Mouse (Mus musculus): ENCODE data around the gene Anp32b. TPM values are rescaled to one million over a fixed set of nuclear protein-coding genes. Genes with fewer than 3 reads are reported as not detected.

The Anp32b gene
- total RNA-seq, 2 experiments from 2014 or later = 44.9 to 46.4 TPM

DNA sequence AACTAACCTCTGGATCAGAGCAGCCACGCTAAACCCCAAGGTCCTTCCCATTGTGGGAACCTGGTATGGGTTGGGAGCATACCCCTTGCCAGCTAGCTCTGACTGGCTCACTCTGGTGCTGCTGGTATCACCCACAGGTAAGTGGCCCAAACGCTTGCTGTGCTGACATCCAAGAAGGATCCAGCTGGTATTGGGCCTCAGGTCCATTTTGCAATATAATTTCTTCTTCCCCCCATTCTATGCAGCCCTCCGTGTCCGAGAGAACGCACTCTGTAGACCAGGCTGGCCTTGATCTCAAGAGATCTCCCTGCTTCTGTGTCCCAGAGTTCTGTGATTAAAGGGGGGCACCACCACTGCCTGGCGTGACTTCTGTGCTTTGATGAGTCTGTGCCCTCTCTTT lies 42.4 kb downstream of the Anp32b start:
- H3K27ac ChIP-seq = no peak overlapping the region
- TF ChIP-seq CTCF (IDR thresholded peaks at IDR 0.05) = no peak
- no peak overlapping the region for H3K4me3 ChIP-seq
- intact Hi-C loops (cut with DNase I) = no loop called here
- no peak for DNase-seq (ENCODE audit: extremely low spot score in 1 of 2, low spot score in 2 of 2)

DNA sequence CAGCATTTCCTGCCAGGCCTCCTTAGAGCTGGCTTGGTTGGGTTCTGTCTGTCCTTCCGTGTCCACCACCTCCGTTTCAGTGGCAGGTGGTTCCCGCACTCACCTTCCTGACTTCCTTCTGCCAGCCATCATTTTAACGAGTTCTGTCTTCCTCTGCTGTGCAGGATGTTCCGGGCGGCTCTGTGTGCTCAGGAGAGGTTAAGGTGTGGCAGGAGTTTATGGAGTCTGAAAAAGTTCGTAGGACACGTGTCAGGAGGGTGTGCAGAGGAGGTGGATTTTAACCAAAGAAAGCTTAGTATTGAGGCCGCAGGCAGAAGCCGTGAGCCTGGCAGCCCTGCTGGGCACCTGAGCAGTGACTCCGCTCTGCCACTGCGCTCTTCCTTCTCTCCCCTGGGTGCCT lies 44.8 kb downstream of the Anp32b start:
- intact Hi-C loops (cut with DNase I) = loop anchor here (5.0 kb wide), 1 partner anchor 557 kb away; no protein-coding TSS in a partner anchor
- Histone ChIP-seq H3K4me3 (no peak overlapping the region), H3K27ac (no peak overlapping the region)
- DNase-seq (ENCODE audit: extremely low spot score in 1 of 2, low spot score in 2 of 2) = no peak
- TF ChIP-seq CTCF (IDR thresholded peaks at IDR 0.05) = no peak

DNA sequence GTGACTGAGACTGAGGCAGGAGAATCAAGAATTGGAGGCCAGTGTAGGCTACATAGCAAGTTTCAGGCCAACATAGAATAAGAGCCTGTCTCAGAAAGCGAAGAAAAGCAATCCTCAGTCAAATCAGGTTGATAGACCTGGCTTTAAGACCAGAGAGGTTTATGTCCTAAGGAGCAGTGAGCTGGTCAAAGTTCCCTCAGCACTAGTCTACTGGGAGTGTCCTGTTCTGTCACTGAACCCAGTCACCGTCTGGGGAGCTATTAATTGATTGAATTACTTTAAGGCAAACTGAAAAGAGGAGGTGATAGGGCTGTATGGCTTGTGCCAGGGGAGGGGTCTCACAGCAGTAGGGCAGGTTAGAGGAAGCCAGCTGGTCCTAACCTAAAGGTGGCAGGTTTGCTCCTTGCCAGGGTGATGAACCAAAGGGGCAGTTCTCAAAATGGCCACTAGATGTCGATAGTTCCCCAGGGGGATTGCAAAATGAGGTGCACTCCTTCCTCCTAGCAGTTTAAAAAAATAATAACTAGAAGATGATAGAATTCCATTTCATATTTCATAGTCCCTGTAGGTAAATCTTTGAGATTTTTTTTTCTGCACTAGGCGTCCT lies 46.7 kb downstream of the Anp32b start:
- intact Hi-C loops (cut with DNase I) = loop anchor here (5.0 kb wide), 1 partner anchor 555 kb away; no protein-coding TSS in a partner anchor
- DNase-seq (ENCODE audit: extremely low spot score in 1 of 2, low spot score in 2 of 2) = peak; percentile 64 to 81
- TF ChIP-seq CTCF (IDR thresholded peaks at IDR 0.05) = peak; percentile 100
- Histone ChIP-seq H3K4me3 (no peak overlapping the region), H3K27ac (no peak overlapping the region)

DNA sequence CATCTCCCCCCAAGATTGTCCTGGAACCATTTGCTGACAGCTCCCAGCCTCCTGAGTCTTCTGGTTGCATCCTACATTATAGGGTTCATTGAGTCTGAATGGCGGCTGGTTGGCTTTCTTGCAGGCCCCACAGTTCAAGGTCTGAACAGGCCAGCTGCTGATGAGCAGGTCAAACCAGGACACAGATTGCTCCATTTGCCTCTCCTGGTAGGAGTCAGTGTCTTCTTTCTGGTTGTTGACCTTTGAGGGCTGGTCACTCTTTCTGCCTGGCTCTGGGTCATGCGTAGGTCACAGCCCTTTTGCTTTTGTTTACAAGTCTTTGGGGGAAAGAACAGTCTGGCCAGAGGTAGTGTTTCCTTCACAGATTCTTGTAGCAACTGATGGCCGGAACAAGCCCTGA lies 47.8 kb downstream of the Anp32b start:
- no peak for TF ChIP-seq CTCF (IDR thresholded peaks at IDR 0.05)
- no peak for DNase-seq (ENCODE audit: extremely low spot score in 1 of 2, low spot score in 2 of 2)
- Histone ChIP-seq H3K4me3 (no peak overlapping the region), H3K27ac (no peak overlapping the region)
- intact Hi-C loops (cut with DNase I) = loop anchor here (2.0 to 5.0 kb wide), 2 partner anchors 158 to 554 kb away; no protein-coding TSS in a partner anchor

DNA sequence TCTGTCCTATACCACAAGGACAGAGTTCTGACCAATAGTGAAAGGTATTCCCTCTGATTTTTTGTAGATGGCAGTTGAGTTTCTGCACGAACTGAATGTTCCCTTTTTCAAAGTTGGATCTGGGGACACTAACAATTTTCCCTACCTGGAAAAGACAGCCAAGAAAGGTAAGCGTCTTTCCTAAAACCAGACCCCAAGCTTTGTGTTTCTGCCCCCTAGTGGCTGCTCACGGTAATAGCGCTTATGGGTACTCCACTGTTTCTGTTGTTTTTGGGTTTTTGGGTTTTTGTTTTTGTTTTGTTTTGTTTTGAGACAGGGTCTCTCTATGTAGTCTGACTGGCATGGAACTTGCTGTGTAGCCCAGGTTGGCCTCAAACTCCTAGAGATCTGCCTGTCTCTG lies 48.3 kb downstream of the Anp32b start:
- peak in 1 of 2 experiments; percentile 54 for DNase-seq (ENCODE audit: extremely low spot score in 1 of 2, low spot score in 2 of 2)
- intact Hi-C loops (cut with DNase I) = loop anchor here (2.0 to 5.0 kb wide), 2 partner anchors 158 to 553 kb away; no protein-coding TSS in a partner anchor

DNA sequence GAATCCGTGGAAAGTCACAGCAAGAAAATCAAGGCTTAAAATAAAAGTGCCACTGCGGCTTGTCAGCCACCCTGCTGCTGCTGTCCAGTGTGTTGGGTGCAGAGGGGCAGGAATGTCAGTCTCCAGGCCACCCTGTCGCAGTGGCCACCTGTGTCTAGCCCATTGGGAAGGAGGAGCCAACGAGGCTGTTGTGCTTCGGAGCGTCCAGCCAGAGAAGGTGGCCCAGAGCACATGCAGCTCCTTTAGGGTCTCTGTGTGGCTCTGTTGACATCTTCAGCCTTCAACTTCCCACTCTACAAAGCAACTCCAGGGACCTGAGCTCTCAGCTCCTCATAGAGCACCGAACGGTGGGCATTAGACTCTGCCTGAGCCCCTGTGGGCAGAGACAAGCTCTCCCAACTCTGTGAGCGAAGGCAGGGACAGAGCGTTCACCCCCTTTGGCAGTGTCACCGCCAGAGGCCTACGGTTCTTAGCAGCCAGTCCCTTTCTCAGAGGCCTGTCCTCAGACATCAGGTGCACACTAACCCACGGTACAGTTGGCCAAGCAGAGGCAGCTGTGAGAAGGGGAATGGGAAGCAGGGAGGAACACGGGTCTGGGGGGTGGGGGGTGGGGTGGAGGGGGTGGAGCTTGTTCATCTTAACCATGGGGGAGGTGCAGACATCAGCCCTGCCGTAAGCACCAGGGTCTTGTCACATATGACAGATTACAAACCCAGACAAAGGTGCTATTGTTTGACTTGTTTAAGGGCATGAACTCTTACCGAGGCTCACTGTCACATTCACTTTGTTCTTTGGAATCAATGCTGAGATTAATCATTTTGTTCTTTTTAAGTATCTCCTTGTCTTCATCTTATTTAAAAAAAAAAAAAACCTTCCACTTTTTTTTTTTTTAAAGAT lies 52.2 kb downstream of the Anp32b start:
- no peak for TF ChIP-seq CTCF (IDR thresholded peaks at IDR 0.05)
- intact Hi-C loops (cut with DNase I) = no loop called here
- Histone ChIP-seq H3K27ac (no peak overlapping the region), H3K4me3 (no peak overlapping the region)
- DNase-seq (ENCODE audit: extremely low spot score in 1 of 2, low spot score in 2 of 2) = no peak

More for the DNA sequence above, 48.3 kb downstream of the Anp32b start:
- TF ChIP-seq CTCF (IDR thresholded peaks at IDR 0.05) = peak; percentile 90
- no peak overlapping the region for H3K27ac ChIP-seq
- no peak overlapping the region for H3K4me3 ChIP-seq

DNA sequence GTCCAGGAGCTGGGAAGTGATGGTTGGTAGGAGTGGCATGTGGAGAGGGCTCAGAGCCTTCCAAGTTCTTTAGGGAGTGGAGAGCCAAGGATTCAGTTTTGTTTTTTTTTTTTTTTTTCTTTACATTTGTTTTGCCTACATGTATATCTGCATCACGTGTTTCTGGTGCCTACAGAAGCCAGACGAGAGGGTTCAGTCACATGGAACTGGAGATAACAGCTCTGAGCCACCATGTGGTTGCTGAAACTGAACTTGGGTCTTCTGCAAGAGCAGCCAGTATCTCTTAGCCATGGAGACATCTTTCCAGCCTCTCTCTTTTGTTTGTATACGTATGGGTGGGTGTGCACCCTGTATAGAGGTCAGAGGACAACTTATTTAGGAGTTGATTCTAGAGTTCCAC lies 53.2 kb downstream of the Anp32b start:
- H3K27ac ChIP-seq = no peak overlapping the region
- H3K4me3 ChIP-seq = no peak overlapping the region
- DNase-seq (ENCODE audit: extremely low spot score in 1 of 2, low spot score in 2 of 2) = no peak
- TF ChIP-seq CTCF (IDR thresholded peaks at IDR 0.05) = no peak
- intact Hi-C loops (cut with DNase I) = no loop called here

DNA sequence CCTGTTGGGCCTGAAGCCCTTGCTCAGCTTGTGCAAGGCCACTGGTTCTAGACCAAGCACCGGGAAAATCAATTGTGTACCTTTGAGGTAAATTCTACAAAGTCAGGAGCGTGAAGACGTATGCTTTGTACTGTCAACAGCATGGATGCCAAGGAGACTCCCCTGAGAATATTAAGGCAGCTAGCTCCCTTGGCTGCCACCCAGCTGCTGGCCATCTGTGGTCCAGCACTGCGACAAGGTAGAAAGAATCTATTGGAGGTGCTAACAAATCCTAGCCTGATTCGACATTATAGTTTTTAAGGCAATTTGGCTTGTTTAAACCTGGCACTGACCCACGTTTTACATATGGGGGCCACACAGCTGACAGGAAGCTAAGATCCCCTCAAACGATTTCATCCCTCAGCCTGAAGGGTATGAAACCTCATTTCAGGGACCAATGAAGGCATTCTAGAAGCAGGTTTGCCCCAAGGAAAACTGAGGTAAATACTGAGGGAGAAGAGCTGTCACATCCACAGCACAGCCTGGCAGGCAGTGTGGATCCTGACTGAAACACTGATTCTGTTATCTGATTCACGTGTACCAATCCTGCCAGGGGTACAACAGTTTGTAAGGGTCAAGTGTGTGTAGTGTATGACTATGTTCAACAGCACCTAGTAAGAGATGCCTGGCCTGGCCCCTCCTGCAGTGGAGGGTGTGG lies 54.8 kb downstream of the Anp32b start:
- Histone ChIP-seq H3K4me3 (no peak overlapping the region), H3K27ac (no peak overlapping the region)
- DNase-seq (ENCODE audit: extremely low spot score in 1 of 2, low spot score in 2 of 2) = no peak
- no peak for TF ChIP-seq CTCF (IDR thresholded peaks at IDR 0.05)
- intact Hi-C loops (cut with DNase I) = loop anchor here (5.0 kb wide), 1 partner anchor 532 kb away; no protein-coding TSS in a partner anchor

DNA sequence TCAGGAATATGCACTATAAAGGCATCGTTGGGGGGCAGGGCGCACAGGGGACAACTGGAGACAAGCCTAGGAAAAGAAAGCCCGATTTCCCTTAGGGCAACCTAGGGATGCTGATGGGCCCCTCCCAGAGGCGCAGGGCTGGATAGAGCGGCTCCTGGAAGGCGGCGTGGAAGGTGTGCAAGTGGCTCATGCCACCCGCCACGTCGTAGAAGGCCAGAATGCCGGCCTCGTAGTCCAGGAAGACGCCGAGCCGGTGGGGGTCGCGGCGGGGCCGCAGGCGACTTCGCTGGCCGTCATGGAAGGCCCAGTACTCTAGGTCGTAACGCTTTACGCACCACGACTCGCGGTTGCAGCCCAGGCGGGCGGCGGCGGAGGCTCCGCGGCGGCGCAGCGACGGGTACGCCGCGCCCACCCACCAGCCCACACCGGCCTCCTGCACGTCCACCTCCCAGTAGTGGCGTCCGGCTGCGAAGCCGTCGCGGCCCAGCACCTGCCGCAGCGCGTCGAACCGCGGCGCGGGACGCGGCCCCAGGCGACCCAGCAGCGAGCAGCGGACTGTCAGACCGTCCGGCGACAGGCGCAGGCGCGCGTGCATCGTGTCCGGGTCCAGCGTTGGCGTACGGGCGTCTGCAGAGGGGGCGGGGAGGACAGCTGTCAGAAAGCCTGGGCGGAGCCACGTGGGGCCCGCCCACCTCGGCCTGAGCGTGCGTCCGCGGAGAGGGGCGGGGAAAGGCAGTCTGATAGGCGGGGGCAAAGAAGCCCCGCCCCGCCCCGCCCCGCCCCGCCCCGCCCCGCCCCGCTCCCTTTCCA lies 56.3 kb downstream of the Anp32b start:
- peak; percentile 90 to 95 for DNase-seq (ENCODE audit: extremely low spot score in 1 of 2, low spot score in 2 of 2)
- Histone ChIP-seq H3K27ac (peak overlapping the region; percentile 89), H3K4me3 (peak overlapping the region; percentile 70)
- intact Hi-C loops (cut with DNase I) = loop anchor here (5.0 kb wide), 1 partner anchor 530 kb away; no protein-coding TSS in a partner anchor
- no peak for TF ChIP-seq CTCF (IDR thresholded peaks at IDR 0.05)

DNA sequence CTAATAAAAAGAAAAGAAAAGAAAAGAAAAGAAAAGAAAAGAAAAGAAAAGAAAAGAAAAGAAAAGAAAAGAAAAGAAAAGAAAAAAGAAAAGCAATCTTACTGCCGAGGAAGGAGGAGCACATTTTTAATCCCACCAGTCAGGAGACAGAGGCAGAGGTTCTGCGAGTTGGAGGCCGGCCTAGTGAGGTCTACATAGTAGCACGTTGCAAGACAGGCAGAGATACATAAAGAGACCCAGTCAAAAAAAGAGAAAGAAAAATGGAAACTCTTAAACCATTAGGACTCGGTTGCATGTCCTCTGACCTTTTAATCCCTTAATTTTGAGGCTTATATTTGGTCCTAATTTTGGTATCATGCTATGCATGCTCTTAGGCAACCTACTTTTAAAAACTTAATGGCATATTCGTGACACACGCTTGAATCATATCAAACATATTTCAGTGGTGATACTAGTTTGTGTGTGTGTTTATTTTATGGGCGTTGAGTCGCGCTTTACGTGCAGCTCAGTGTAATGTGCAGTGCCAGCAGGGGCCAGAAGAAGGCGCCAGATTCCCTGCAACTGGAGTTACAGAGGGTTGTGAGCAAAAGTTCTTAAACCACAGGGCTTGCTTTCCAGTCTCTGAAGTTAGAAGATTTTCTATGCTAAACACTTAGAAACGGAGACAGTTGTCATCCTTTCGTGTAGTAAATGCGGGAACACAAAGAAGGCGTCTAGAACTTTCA lies 57.2 kb downstream of the Anp32b start:
- peak; percentile 87 for TF ChIP-seq CTCF (IDR thresholded peaks at IDR 0.05)
- peak overlapping the region; percentile 2 for H3K4me3 ChIP-seq
- intact Hi-C loops (cut with DNase I) = loop anchor here (2.0 to 5.0 kb wide), 2 partner anchors 93 to 529 kb away; no protein-coding TSS in a partner anchor

More for the DNA sequence above, 57.2 kb downstream of the Anp32b start:
- no peak overlapping the region for H3K27ac ChIP-seq
- peak; percentile 64 to 68 for DNase-seq (ENCODE audit: extremely low spot score in 1 of 2, low spot score in 2 of 2)
